Mouse (Mus musculus) T-helper 17 cell (primary cell): ENCODE measurements around the gene Setd2.

Experiments
- in situ Hi-C, 2 experiments: fragments of 300-600 bp; cut with MboI, MseI; formaldehyde crosslinking; loops; 1 replicate in 1 of 2; 2 replicates in 1 of 2; pipeline ENCODE4 v1.15.1; 2025; ENCODE audit warnings: high pct_unique_total_duplicates in 2 of 2

Gene Setd2

DNA sequence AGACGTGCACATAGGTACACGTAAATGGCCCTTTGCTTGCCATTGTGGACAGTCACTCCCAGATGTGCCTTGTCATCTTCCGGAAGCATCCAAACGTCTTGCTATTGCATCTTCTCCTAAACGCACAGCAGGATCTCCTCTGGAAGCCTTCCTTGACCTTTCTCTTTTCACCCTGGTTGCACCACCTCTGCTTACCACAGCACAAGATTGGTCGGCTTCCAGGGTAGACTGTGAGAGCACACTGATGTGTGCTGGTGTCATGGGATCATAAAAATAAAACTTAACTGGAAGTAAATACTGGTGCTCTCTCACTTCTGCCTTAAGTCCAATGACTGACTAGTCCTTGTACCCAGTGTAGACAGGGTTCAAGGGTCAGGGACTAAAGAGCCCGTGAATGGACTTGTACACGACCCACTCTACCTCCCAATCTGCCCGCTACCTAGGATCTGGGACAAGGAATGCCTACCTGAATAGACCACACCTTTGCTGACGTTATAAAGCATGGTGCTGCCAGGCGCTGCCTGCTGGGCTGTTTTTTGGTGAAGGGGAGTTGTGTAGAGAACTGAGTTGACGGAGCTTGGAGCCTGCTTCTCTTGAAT, 90.3 kb downstream of the Setd2 start:
- in situ Hi-C loops, result loop anchor here in 1 of 2 experiments (25.0 kb wide), 1 partner anchor 185 kb away; no protein-coding TSS in a partner anchor

DNA sequence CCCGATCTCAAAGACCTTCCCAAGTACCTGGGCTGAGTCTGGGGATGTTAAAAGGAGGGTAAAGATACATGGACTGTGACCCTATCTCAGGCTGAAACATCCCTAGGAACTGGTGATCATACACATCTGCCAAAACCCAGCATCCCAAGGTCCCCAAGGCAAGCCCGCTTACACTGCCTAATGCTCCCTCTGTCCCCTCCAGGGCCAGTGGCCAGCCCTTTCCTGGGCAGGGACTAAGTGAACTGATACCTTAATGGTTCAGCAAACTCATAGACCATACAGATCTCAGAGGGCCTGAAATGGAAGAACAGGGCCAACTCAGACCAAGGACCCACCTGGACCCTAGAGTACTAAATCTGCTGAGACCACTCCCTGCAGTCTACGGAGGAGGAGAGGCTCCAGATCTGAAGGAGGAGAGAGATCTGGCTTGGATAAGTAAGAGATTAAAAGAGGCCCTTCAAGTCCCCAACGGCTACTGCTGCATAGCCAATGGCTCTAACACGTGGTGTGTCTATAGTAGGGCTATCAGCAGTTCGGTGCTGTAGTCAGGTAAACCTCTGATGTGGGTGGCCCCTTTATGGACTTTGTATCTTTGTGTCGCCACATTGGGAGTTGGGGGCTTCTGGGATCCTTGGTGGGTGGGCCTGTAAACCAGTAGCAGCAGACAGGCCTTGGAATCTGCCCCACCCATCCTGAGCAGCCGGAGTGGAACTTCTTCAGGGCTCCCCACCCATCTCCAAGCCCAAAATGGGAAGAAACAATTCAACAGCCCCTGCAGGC, 91.2 kb downstream of the Setd2 start:
- in situ Hi-C loops, result loop anchor here in 1 of 2 experiments (25.0 kb wide), 1 partner anchor 186 kb away; no protein-coding TSS in a partner anchor

DNA sequence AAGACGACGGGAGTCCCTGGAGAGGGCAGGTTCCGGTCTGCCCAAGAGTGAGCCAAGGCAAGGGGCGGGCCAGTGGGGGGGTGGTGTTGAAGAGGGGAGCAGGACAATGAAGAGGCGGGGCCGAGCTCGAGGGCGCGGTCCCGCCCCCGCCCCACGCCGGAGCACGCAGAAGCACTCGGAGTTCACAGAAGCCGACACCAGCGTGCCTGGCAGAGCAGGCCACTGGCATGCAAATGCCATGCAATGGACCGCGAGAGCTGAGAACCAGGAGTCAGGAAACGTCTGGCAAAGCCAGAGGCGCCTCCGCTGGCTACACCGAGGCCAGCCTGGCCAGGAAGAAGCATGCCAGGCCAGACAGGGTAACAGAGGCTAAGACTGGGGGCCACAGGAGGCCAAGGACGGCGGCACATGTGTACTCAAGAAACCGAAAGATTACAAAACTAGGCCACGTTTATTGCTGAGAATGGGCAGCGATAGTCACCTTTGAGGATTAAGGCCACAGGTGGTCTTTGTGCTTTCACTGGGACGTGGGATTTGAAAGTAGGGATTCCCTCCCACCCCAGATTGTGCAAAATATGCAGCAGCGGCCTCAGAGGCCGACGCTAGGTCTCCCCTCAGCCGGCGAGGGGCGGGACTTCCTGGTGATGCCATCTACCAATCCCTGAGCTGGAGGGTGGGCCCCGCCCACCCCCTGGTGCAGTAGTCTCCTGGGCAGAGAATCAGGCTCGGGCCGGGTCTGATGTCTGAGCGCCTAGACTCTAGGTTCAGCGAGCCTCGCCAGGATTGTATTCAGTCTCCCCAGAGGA, 92.2 kb downstream of the Setd2 start, which contains the start of gene Nradd:
Nradd (minus strand) TSS at position 92 of the 806 bp plus-strand sequence.
- in situ Hi-C loops, result loop anchor here in 1 of 2 experiments (25.0 kb wide), 1 partner anchor 187 kb away; no protein-coding TSS in a partner anchor

DNA sequence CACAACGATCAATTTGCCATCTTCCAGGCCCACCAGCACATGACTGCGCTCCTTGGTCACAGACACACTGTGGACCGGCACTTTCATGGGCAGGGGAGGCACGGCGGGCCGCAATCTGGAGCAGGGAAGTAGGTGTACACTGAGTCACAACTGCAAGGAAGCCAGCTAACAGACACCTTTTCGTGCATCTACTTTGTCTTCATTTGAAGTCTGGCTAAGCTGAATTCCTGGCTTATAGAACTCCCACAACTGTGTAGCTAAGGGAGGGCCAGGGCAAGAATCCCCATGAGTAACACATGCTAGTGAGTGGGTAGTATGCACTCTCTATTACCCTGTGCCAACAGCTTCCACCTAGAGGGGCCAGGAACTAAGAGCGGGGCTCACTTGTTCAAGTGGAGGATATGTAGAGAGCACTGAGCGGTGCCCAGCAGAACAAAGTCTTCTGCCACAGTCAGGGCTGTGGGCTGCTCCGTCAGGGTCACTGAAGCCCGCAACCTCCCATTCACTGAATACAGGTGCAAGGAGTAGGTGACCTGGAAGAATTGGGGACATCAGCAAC, 93.0 kb downstream of the Setd2 start:
- in situ Hi-C loops, result no loop called here

DNA sequence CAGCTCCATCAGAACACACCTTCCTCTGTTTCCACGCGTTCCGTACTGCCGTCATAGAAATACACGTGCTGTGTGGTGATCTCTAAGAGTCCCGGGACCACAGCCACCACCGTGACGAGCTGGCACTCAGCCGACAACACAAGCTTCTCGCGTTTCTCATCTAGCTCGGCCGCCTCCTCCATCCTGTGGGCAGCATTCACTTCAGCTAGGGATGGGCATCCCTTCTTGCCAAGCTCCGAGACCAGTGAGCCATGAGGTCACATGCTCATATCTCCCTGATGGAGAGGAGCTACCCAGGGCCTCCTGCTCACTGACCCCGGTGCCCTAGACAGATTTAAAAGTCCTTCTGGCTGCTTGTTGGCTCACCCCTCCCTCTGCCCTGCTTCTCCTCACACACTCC, 97.8 kb downstream of the Setd2 start:
- in situ Hi-C loops, result no loop called here

DNA sequence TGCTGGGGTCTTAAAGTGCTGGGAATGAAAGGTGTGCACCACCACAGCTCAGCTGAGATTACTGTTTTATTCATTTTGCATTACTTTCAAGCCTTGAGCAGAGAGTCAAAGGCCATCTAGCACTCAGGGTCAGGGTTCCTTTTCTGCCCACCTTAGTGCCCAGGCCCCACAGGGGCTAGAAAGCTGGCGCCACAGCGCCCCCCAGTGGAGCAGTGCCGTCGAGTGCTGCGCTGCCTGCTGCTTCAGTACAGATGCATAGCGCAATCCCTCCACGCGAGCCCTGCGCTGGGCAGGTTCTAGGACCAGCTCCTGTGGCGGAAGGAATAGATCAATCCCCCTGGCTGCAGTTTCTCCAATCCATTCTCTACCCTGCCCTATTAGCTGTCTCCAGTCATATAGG, 98.8 kb downstream of the Setd2 start:
- in situ Hi-C loops, result no loop called here

DNA sequence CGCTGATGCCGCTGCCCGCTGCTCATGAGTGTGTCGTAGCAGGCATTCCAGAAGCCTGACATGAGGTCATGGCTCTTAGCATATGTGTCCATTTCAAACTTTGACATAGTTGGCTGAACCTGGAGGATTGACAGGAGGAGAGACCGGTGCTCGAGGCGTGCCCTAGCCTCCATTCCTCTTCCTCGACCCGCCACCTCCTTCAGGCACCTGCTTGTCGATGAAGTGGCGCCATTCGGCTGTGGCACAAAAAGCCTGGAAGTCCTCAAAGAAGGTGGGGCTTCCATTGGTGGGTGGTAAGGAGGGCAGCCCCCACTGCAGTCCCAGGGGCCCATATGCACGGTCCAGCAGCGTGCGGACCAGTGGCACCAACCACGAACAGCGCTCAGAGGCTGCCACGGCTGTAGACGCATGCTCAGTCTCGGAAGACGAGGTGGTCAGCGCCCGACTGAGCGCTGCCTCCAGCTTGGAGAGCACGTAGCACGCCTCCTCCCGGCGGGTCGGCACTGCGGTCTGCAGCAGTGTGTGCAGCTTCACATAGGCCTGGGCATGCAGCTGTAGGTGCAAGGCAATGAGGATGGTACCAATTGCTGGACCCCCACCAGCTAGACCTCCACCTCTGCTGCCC, 99.4 kb downstream of the Setd2 start:
- in situ Hi-C loops, result no loop called here

DNA sequence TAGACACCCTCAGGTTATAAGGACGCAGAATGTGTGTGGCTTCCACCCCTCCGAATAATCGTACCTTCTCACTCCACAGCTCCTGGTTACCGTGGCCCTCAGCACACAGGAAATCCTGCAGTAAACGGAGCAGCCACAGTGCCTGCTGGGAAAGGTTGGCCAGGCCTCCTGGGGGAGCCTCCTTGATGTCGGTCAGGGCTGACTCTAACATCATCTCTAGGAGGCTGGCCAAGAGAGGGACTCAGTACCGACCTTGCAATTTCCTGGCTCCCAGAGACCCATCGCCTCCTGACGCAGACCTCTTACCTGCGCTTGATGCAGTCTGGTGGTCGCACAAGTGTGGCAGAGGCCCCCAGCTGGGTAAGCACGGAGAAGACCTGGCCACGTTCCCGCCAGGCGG, 100.3 kb downstream of the Setd2 start:
- in situ Hi-C loops, result no loop called here

DNA sequence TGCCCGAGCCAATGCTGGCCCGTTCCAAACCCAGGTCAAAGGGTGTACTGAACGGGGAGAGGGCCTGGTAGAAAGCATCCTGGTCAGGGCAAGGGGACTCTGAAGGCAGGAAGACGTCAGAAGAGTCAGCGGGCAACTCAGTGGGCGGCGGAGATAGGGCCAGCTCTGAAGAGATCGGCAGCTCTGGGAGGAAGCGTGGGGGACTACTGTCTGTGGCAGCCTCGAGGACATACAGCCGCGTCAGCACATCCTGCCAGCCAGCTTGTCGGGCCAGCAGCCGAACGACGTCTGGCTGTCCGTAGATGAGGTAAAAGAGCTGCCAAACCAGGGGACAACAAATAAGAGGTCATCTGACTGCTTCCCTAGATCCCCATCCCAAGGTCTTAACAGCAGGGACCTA, 101.5 kb downstream of the Setd2 start:
- in situ Hi-C loops, result no loop called here

DNA sequence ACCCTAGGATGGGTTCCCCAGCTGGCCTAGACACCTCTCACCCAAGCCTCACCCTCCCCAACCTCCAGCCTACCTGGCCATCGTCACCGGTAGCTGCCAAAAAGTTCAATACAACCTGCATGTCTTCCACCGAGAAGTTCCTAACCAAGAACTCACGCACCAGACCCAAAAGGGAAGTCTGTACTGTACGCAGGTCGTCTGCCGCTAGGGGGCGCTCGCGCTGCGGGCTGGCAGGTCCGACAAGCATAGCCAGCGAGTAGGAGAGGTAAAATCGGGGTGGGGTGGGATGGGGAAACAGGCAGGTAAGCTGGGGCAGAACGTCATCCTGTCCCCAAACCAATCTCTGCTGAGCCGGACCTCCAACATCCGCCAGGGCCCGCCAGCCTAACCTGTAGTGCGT, 102.8 kb downstream of the Setd2 start:
- in situ Hi-C loops, result no loop called here

DNA sequence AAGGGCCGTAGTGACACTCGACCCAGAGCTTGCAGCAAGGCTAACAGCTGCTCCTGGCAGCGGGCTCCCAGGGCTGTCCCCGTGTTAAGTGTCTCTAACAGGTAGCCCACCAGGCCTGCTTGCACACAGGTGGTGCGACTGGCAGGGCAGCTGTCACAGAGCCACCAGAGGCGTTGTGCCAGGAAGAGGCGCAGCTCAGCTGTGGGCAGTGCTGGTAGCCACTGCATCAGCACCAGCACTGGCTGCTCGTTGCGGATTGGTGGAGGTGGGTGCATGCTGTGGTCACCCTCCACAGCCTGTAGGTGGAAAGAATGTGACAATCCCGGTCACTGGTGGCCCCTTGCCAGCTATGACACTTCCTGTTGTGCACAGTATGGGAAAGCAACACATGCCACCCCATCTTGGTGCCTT, 106.2 kb downstream of the Setd2 start:
- in situ Hi-C loops, result no loop called here

DNA sequence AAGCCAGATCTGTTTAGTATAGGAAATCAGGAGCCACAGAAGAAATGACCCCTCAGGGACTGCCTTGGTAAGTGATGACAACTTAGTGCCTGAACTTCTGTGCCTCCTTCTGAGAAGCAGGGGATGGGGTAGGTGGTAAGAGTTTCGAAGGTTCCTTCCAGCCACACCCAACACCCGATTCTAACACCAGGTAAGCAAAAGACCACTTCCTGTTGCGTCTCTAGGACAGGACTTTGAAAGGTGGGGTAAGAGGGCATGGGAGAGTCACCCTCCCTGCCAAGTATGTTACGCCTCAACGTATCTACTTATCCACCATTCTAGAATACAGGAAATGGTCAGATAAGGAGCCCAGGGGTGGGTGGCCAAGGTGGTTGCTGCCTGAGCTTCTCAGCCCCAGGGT, 108.6 kb downstream of the Setd2 start:
- in situ Hi-C loops, result loop anchor here (5.0 to 10.0 kb wide), 3 partner anchors 61 to 766 kb away; partner anchors contain the start of gene Cdc25a (in 1 of the 2)

DNA sequence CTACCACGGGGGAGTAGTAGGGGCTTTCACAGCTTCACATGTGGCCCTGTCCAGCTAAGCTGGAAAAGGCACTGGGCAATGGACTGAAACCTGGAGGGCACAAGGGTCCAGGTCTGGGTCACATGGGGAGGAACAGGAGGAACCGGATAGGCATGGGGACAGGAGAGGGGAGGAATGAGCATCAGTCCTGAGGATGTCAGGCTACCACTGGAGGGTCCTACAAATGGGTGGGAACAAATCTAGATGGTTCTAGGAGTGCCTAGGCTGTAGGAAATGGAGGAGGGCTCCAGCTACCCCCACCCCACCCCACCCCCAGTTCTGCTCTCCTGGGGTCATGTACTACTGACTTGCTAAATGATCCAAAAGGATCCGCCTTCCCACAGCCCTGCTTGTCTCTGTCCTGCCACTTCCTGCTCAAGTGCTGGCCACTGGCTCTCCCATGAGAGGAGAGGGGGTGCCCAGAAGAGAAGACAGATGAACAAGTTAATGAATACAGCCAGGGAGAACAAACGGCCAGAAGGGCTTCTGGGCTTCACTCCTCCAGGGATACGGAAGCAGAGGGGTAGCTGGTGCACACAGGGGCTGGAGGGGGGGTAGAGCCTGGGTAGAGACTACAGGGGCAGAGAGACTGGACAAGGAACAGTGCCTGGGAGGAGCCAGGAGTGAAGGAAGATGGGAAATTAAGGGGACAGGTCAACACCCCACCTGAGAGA, 110.6 kb downstream of the Setd2 start:
- in situ Hi-C loops, result loop anchor here (5.0 to 10.0 kb wide), 3 partner anchors 59 to 768 kb away; partner anchors contain the start of gene Cdc25a (in 1 of the 2)

DNA sequence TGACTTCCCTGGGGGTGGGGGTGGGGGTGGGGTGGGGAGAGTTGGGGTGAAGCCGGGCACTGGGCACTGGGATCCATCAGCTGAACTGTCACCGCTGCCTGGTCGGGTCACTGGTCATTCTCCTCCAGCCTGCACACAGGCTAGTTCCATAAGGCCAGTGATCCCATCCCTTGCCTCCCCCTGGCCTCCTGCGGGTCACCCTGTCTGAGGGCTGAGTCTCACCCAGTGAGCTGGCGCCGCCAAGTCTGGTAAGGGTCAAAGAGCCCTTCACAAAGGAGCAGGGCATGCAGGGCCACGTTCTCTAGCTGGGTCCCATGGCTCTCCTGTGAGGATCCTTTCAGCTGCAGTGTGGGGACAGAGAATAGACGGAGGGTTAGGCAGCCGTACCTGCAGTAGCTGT, 111.4 kb downstream of the Setd2 start:
- in situ Hi-C loops, result loop anchor here (5.0 to 10.0 kb wide), 3 partner anchors 59 to 769 kb away; partner anchors contain the start of gene Cdc25a (in 1 of the 2)

DNA sequence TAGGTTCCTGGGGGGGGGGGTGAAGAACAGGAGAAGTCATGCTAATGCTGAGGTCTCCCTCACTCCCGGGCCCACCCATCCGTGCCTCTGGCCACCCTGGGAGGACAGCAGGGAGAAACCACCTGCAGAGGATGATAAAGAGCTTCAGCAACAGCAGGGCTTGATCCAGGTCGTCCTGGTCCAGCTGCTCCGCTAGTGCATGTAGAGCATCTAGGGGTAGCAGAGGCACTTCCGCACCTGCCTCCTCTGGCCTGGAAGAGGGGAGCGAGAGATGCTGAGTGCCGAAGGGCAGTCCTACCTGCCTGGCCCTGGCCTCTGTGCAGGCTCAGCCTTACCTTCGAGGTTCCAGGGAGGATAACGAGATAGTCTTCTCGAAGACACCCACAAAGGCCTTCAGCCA, 111.9 kb downstream of the Setd2 start:
- in situ Hi-C loops, result loop anchor here (5.0 to 10.0 kb wide), 3 partner anchors 58 to 769 kb away; partner anchors contain the start of gene Cdc25a (in 1 of the 2)

DNA sequence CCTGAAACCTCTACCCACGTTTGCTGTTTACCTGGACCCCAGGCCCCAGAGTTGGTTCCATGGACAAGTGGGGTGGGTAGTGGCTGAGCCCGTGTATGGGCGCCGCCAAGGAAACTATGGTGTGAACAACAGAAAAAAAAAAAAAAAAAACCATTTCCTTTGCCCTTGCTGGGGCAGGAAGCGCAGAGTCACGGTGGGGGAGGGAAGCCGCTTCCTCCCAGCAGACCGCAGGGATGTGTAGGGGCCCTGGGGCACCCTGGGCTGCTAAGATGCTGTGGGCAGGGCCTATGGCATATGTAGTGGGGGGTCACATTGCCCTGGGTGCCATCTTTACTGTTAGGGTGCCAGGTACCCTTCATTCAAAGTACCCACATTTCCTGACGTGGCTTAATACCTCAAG, 112.8 kb downstream of the Setd2 start:
- in situ Hi-C loops, result loop anchor here in 1 of 2 experiments (10.0 kb wide), 1 partner anchor 770 kb away; the partner anchor contains the start of gene Cdc25a

DNA sequence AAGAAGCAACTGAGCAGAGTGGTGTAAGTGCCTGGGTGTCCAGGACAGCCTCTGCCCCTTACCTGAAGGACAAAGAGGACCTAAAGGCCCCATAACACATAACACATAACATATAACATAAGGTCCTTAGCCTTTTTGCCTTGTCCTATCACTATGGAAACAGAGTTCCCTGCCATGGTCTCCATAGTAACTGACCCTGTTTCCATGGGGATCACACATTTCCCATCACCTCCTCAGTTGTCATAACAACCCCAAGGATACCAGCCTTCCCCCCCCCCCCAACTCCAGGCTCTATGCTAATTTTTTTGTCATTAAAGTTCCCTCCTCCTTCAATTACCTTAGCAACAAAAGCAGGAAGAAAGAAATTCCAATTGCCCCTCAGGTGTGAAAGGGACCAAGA, 117.4 kb downstream of the Setd2 start:
- in situ Hi-C loops, result loop anchor here in 1 of 2 experiments (10.0 kb wide), 1 partner anchor 775 kb away; the partner anchor contains the start of gene Cdc25a

DNA sequence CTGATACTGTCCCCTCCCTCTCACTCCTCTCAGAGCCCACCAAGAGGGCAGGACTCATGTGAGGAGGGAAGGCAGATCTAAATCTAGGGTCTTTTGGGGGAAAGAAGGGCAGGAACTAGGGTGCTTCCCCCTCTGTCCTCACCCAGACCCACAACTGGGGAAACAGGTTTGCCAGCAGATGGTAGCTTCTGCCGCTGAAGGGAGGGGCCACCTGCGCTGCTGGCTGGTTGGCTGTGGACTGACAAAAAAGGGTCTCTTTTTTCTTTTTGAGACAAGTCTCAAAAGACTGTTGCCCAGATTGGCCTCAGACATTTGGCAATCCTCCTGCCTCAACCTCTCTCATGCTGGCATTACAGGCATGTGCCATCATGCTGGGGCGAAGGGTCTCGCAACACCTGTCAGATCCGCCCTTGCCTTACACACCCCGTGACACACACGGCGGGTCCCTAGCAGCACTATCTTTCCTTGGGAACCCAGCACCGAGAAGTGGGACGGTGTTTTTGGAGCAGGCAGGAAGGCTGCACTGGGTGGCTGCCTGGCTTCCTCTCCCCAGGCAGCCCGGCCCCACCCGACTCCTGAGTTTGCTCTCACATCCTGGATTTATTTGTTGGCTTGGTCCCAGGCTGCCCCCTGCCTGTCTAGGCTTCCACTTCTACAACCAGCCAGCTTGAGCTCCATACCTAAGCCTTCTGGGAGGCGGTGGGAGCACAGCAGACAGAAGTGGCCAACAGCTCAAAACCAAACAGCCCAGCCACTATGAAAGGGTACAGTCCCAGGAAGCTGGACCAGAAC, 119.7 kb downstream of the Setd2 start:
- in situ Hi-C loops, result no loop called here

DNA sequence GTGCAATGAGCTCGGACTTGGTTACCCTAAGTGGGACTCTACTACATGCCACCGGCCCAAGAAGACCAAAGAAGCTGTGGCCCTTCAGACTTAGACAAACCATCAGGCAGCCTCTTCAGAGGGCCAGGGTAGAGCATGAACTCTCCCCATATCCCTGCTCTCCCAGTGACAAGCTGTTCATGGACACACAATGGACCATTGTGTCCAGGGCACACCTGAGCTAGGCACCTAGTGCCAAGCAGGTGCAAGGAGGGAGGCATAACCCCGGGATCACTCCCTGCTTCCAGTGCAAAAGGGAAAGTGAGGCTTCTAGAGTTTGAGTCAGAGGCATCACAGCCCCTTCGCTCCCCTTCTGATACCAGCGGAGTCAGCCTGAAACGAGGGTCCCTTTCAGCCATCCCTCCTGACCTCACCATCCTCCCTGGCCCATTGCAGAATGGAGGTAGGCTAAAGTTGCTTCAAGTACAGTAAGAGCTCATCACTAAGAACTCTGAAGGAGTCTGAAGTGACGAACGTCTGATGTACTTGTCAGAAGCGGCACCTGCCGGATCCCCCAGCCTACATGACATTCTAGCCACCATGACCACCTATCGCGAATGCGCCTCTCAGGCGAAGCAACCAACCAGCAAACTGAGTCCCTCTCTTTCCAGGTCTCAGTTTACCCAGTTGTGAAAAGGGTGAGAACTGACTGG, 120.7 kb downstream of the Setd2 start:
- in situ Hi-C loops, result no loop called here
